Mouse (Mus musculus) bone marrow, adult 2 months (tissue): Measurements from ENCODE around the gene C1qtnf12.

Experiments
- CTCF ChIP-seq: fragments of 200-500 bp; IDR thresholded peaks from 2 replicates; pipeline ENCODE4 v1.5.1; 2011; ENCODE audit warnings: low read length, control low read depth; ENCODE audit not compliant: control insufficient read depth, insufficient read depth
- POLR2A ChIP-seq: fragments of 200-500 bp; IDR thresholded peaks from 2 replicates; pipeline ENCODE4 v1.6.1; 2011; ENCODE audit warnings: low read depth, mild to moderate bottlenecking, control low read depth, low read length, borderline replicate concordance; ENCODE audit not compliant: control insufficient read depth

GRCm38 (mm10) chr4:155955491-155955890 is 6.6 kb upstream of the C1qtnf12 start:
- TF ChIP-seq CTCF (no peak), POLR2A (no peak)
